ENCODE assay signal across 11 mouse cellular contexts in genomic region chr15:101458361-101458930, GRCm38 (mm10). TPM values are rescaled to one million over a fixed set of nuclear protein-coding genes. Genes with fewer than 3 reads are reported as not detected.
A peak's percentile ranks its signal among the peaks of the same experiment; 100 is the strongest.
DNase-seq lines count a peak whose midpoint lies in the region; ATAC-seq and TF ChIP-seq lines count a peak whose summit lies in the region.
"Had no signal": no experiment of that assay in that cellular context is flagged by ENCODE, and none has a peak within 500 bp of the region (broad histone marks: within the 10 kb centered on the region; RNA-seq: fewer than 3 reads in every experiment).

No protein-coding gene starts in this region.

- H3K4me1 ChIP-seq in heart, adult 2 months (ENCODE audit: control insufficient read depth, insufficient read depth, low read length), result no peaks in the 10 kb centered on the region
- no peaks in the 10 kb centered on the region for H3K4me1 ChIP-seq in kidney, postnatal 0 days (replicated peaks; ENCODE audit: insufficient read depth, low read length)

- no peaks in the 10 kb centered on the region for H3K36me3 ChIP-seq in heart, adult 2 months (ENCODE audit: control insufficient read depth, insufficient read depth, low read length)
- no peaks in the 10 kb centered on the region for H3K36me3 ChIP-seq in kidney, postnatal 0 days (ENCODE audit: insufficient read depth, low read length)
- H3K36me3 ChIP-seq: heart, embryonic 10.5 days had no signal

- no peak overlapping the region for H3K4me2 ChIP-seq in kidney, postnatal 0 days (ENCODE audit: low read length)

- no peaks in the 10 kb centered on the region for H3K79me2 ChIP-seq in heart, adult 2 months (replicated peaks; ENCODE audit: control insufficient read depth, insufficient read depth, low read length)

- no peak for TF ChIP-seq EP300 in heart, adult 2 months (IDR thresholded peaks at IDR 0.05; ENCODE audit: insufficient read depth, low read depth, low read length)

- ATAC-seq in Patski, result peak; percentile 32
- no peak for ATAC-seq in kidney, postnatal 0 days (replicated peaks; ENCODE audit: low FRiP score, low read depth)
- no peak for ATAC-seq in erythroblast, adult 5-6 weeks (replicated peaks; ENCODE audit: low FRiP score, poor library complexity, severe bottlenecking)

- WGBS in heart, adult 2 months, result 59% methylated on average over 16 of the region's 16 CpGs
- WGBS in kidney, postnatal 0 days, result 49% methylated on average over 16 of the region's 16 CpGs

- no peaks in the 10 kb centered on the region for H3K9me3 ChIP-seq in kidney, postnatal 0 days (replicated peaks; ENCODE audit: low read length)
- H3K9me3 ChIP-seq: heart, embryonic 10.5 days had no signal

- H3K4me3 ChIP-seq in heart, adult 2 months, result no peak overlapping the region
- no peak overlapping the region for H3K4me3 ChIP-seq in kidney, postnatal 0 days (replicated peaks; ENCODE audit: low read depth, low read length)
- H3K4me3 ChIP-seq: heart, embryonic 10.5 days had no signal

- peak; percentile 49 for DNase-seq in adrenal gland, postnatal 10 days
- no peak for DNase-seq in adrenal gland, postnatal 4 days (ENCODE audit: low spot score in 2 of 2)
- peak; percentile 16 to 36 for DNase-seq in heart, postnatal 10 days
- no peak for DNase-seq in heart, adult 2 months
- DNase-seq in Patski (ENCODE audit: low read depth, low spot score), result no peak
- peak; percentile 64 for DNase-seq in kidney, postnatal 0 days (ENCODE audit: low spot score)
- no peak for DNase-seq in spleen, postnatal 4 days (ENCODE audit: low spot score in 2 of 2)

- intact Hi-C loops in heart, postnatal 10 days (cut with DNase I), result no loop called here
- intact Hi-C loops in heart, adult 2 months (cut with DNase I), result no loop called here

- TF ChIP-seq POLR2A in heart, adult 2 months (IDR thresholded peaks at IDR 0.05; ENCODE audit: insufficient read depth, low read depth, low read length), result no peak

- in situ Hi-C loops in Patski (cut with MboI; ENCODE audit: low pct_unique_long_range_greater_than_20kb), result loop anchor here (5.0 kb wide), 1 partner anchor 39 kb away; no protein-coding TSS in a partner anchor

- CTCF ChIA-PET in Patski (lab: Charles Lee), result interaction anchor here (1.2 to 1.7 kb wide), 2 partner anchors 10 to 12 kb away, joined by 3 to 4 read pairs; no protein-coding TSS in a partner anchor

- no peak for TF ChIP-seq CTCF in heart, adult 2 months (IDR thresholded peaks at IDR 0.05)
- no peak for TF ChIP-seq CTCF in Patski (IDR thresholded peaks at IDR 0.05)
- TF ChIP-seq CTCF in kidney, postnatal 0 days (IDR thresholded peaks at IDR 0.05; ENCODE audit: low read depth), result no peak

- no peak overlapping the region for H3K9ac ChIP-seq in heart, adult 2 months (ENCODE audit: low read depth, low read length)
- H3K9ac ChIP-seq in kidney, postnatal 0 days (ENCODE audit: low read depth, low read length), result no peak overlapping the region

- POLR2A ChIA-PET in Patski (lab: Charles Lee), result no interaction called here

- no peaks in the 10 kb centered on the region for H3K27me3 ChIP-seq in heart, adult 2 months (ENCODE audit: control insufficient read depth, insufficient read depth, low read length)
- no peaks in the 10 kb centered on the region for H3K27me3 ChIP-seq in Patski
- no peaks in the 10 kb centered on the region for H3K27me3 ChIP-seq in kidney, postnatal 0 days (ENCODE audit: insufficient read depth, low read length)

- H3K27ac ChIP-seq in heart, adult 2 months, result no peak overlapping the region
- H3K27ac ChIP-seq in kidney, postnatal 0 days, result no peak overlapping the region
- H3K27ac ChIP-seq: heart, embryonic 10.5 days had no signal

RNA-seq across cellular contexts. Expression of gene Krt81, which starts 5.1 kb away (rescaled TPM):
- total RNA-seq in adrenal gland, postnatal 10 days (2021), result not detected
- total RNA-seq in adrenal gland, postnatal 4 days (2021), result not detected
- total RNA-seq in heart, postnatal 10 days (2021), result not detected
- total RNA-seq in heart, adult 2 months (2021), result not detected
- not detected in 2 replicates for polyA plus RNA-seq in heart, adult 2 months (2012; rRNA removed)
- polyA plus RNA-seq in Patski (2021), result not detected
- not detected in 2 replicates for polyA plus RNA-seq in kidney, postnatal 0 days (2015; fragmentation: Nextera tagmentation; extraction: Ambion mirVana)
- total RNA-seq in erythroblast, adult 5-6 weeks (2015; ENCODE audit: low replicate concordance), result not detected in 2 replicates
- total RNA-seq in erythroblast, adult 5-6 weeks (2017; ENCODE audit: low replicate concordance), result not detected in 2 replicates
- total RNA-seq: left cerebral cortex, postnatal 36 days had no signal
- polyA plus RNA-seq: heart, embryonic 10.5 days; large intestine, adult 2 months had no signal

RNA-seq across cellular contexts. Expression of gene Krt88, which starts 10.9 kb away (rescaled TPM):
- total RNA-seq in adrenal gland, postnatal 10 days (2021), result not detected
- total RNA-seq in adrenal gland, postnatal 4 days (2021), result not detected
- total RNA-seq in heart, postnatal 10 days (2021), result not detected
- not detected for total RNA-seq in heart, adult 2 months (2021)
- polyA plus RNA-seq in heart, adult 2 months (2012; rRNA removed), result not detected in 2 replicates
- not detected for polyA plus RNA-seq in Patski (2021)
- polyA plus RNA-seq in kidney, postnatal 0 days (2015; fragmentation: Nextera tagmentation; extraction: Ambion mirVana), result 0.13 TPM in 1 of 2 replicates, not detected in the other
- not detected in 2 replicates for total RNA-seq in erythroblast, adult 5-6 weeks (2015; ENCODE audit: low replicate concordance)
- total RNA-seq in erythroblast, adult 5-6 weeks (2017; ENCODE audit: low replicate concordance), result not detected in 2 replicates
- total RNA-seq: left cerebral cortex, postnatal 36 days had no signal
- polyA plus RNA-seq: heart, embryonic 10.5 days had no signal

RNA-seq across cellular contexts. Expression of gene Krt86, which starts 14.8 kb away (rescaled TPM):
- not detected for total RNA-seq in adrenal gland, postnatal 10 days (2021)
- total RNA-seq in adrenal gland, postnatal 4 days (2021), result not detected
- not detected for total RNA-seq in heart, postnatal 10 days (2021)
- total RNA-seq in heart, adult 2 months (2021), result not detected
- polyA plus RNA-seq in heart, adult 2 months (2012; rRNA removed), result 0.12 TPM in 1 of 2 replicates, not detected in the other
- not detected for polyA plus RNA-seq in Patski (2021)
- not detected in 2 replicates for polyA plus RNA-seq in kidney, postnatal 0 days (2015; fragmentation: Nextera tagmentation; extraction: Ambion mirVana)
- total RNA-seq in erythroblast, adult 5-6 weeks (2015; ENCODE audit: low replicate concordance), result not detected in 2 replicates
- total RNA-seq in erythroblast, adult 5-6 weeks (2017; ENCODE audit: low replicate concordance), result not detected in 2 replicates
- total RNA-seq: left cerebral cortex, postnatal 36 days had no signal
- polyA plus RNA-seq: heart, embryonic 10.5 days had no signal

RNA-seq across cellular contexts. Expression of gene Krt87, which starts 19.8 kb away (rescaled TPM):
- total RNA-seq in adrenal gland, postnatal 10 days (2021), result not detected
- total RNA-seq in adrenal gland, postnatal 4 days (2021), result not detected
- total RNA-seq in heart, postnatal 10 days (2021), result not detected
- total RNA-seq in heart, adult 2 months (2021), result not detected
- polyA plus RNA-seq in heart, adult 2 months (2012; rRNA removed), result not detected in 2 replicates
- not detected for polyA plus RNA-seq in Patski (2021)
- 0.05 TPM in 1 of 2 replicates, not detected in the other for polyA plus RNA-seq in kidney, postnatal 0 days (2015; fragmentation: Nextera tagmentation; extraction: Ambion mirVana)
- total RNA-seq in erythroblast, adult 5-6 weeks (2015; ENCODE audit: low replicate concordance), result not detected in 2 replicates
- not detected in 2 replicates for total RNA-seq in erythroblast, adult 5-6 weeks (2017; ENCODE audit: low replicate concordance)
- polyA plus RNA-seq: heart, embryonic 10.5 days had no signal

RNA-seq across cellular contexts. Expression of gene Krt83, which starts 32.9 kb away (rescaled TPM):
- total RNA-seq in adrenal gland, postnatal 10 days (2021), result not detected
- not detected for total RNA-seq in adrenal gland, postnatal 4 days (2021)
- not detected for total RNA-seq in heart, postnatal 10 days (2021)
- total RNA-seq in heart, adult 2 months (2021), result not detected
- polyA plus RNA-seq in heart, adult 2 months (2012; rRNA removed), result not detected in 2 replicates
- polyA plus RNA-seq in Patski (2021), result not detected
- not detected in 2 replicates for polyA plus RNA-seq in kidney, postnatal 0 days (2015; fragmentation: Nextera tagmentation; extraction: Ambion mirVana)
- total RNA-seq in erythroblast, adult 5-6 weeks (2015; ENCODE audit: low replicate concordance), result not detected in 2 replicates
- total RNA-seq in erythroblast, adult 5-6 weeks (2017; ENCODE audit: low replicate concordance), result 0.56 TPM in 1 of 2 replicates, not detected in the other
- total RNA-seq: left cerebral cortex, postnatal 36 days had no signal
- polyA plus RNA-seq: heart, embryonic 10.5 days had no signal

Comparison
In these comparisons a context has a peak if more than half of its experiments do, and no peak if none do; other contexts are left out.
1. DNase-seq: peak in adrenal gland, postnatal 10 days (single experiment), heart, postnatal 10 days (2 of 2) and kidney, postnatal 0 days (single experiment); none in adrenal gland, postnatal 4 days (0 of 2), heart, adult 2 months (0 of 2), Patski (single experiment) and spleen, postnatal 4 days (0 of 2).